Mouse (Mus musculus) bone marrow, adult 2 months (tissue): ENCODE measurements at regions not wholly inside any gene's neighbourhood (a gene's known extent, or its start where the extent isn't known, plus 50 kb on each side); places are given as distances from the start of the nearest gene placed in this dataset.

Experiments
- H3K27ac ChIP-seq: fragments of 200-500 bp; 2 replicates; pipeline ENCODE4 v1.5.1; 2012; ENCODE audit warnings: low read depth, mild to moderate bottlenecking, control low read depth, inconsistent platforms, low read length; ENCODE audit not compliant: control insufficient read depth, poor library complexity, insufficient read depth
- H3K4me1 ChIP-seq: fragments of 200-500 bp; 2 replicates; pipeline ENCODE4 v1.6.1; 2011; ENCODE audit warnings: low read length; ENCODE audit not compliant: control insufficient read depth, insufficient read depth
- H3K4me3 ChIP-seq: fragments of 200-500 bp; replicated peaks from 2 replicates; pipeline ENCODE3; 2011; ENCODE audit warnings: mild to moderate bottlenecking, low read depth, low read length, control low read depth; ENCODE audit not compliant: control insufficient read depth
- CTCF ChIP-seq: fragments of 200-500 bp; IDR thresholded peaks from 2 replicates; pipeline ENCODE4 v1.5.1; 2011; ENCODE audit warnings: low read length, control low read depth; ENCODE audit not compliant: control insufficient read depth, insufficient read depth
- POLR2A ChIP-seq: fragments of 200-500 bp; IDR thresholded peaks from 2 replicates; pipeline ENCODE4 v1.6.1; 2011; ENCODE audit warnings: low read depth, mild to moderate bottlenecking, control low read depth, low read length, borderline replicate concordance; ENCODE audit not compliant: control insufficient read depth
- WGBS: fragments of 180-500 bp; shearing (Covaris S2); methylation state at CpG from one replicate; pipeline ENCODE4 v1.1.7; 2018; 5-methylcytosine and 5-hydroxymethylcytosine counted together

GRCm38 (mm10) chr5:17247732-17248606 lies 125.0 kb upstream of the Speer4f2 start:
- no peaks in the 10 kb centered on the region for H3K4me1 ChIP-seq
- 82% methylated on average over 5 of the region's 5 CpGs for WGBS
- TF ChIP-seq POLR2A, result no peak
- TF ChIP-seq CTCF, result no peak
- H3K27ac ChIP-seq, result no peak overlapping the region
- H3K4me3 ChIP-seq, result no peak overlapping the region

GRCm38 (mm10) chr5:17260541-17261325 lies 112.2 kb upstream of the Speer4f2 start:
- TF ChIP-seq CTCF, result no peak
- TF ChIP-seq POLR2A, result no peak
- 68% methylated on average over 2 of the region's 2 CpGs for WGBS

GRCm38 (mm10) chr5:17262126-17262525 lies 110.9 kb upstream of the Speer4f2 start:
- WGBS, result 72% methylated on average over 1 of the region's 1 CpGs
- no peak for TF ChIP-seq CTCF
- no peak for TF ChIP-seq POLR2A
- no peak overlapping the region for H3K27ac ChIP-seq
- H3K4me1 ChIP-seq, result no peaks in the 10 kb centered on the region
- H3K4me3 ChIP-seq, result no peak overlapping the region

More at GRCm38 (mm10) chr5:17260541-17261325, 112.2 kb upstream of the Speer4f2 start:
- H3K27ac ChIP-seq, result no peak overlapping the region
- H3K4me3 ChIP-seq, result no peak overlapping the region
- H3K4me1 ChIP-seq, result no peaks in the 10 kb centered on the region

GRCm38 (mm10) chr5:17271153-17271552 lies 101.8 kb upstream of the Speer4f2 start:
- H3K4me1 ChIP-seq, result no peaks in the 10 kb centered on the region
- no peak overlapping the region for H3K27ac ChIP-seq
- H3K4me3 ChIP-seq, result no peak overlapping the region
- no peak for TF ChIP-seq CTCF
- TF ChIP-seq POLR2A, result no peak
- 72% methylated on average over 2 of the region's 2 CpGs for WGBS

GRCm38 (mm10) chr5:17271722-17272479 lies 101.1 kb upstream of the Speer4f2 start:
- 61% methylated on average over 3 of the region's 3 CpGs for whole genome bisulfite sequencing
- TF ChIP-seq CTCF (no peak), POLR2A (no peak)
- no peak overlapping the region for H3K4me3 ChIP-seq

GRCm38 (mm10) chr5:17275346-17275745 lies 97.6 kb upstream of the Speer4f2 start:
- H3K4me1 ChIP-seq, result no peaks in the 10 kb centered on the region

More at GRCm38 (mm10) chr5:17271722-17272479, 101.1 kb upstream of the Speer4f2 start:
- H3K4me1 ChIP-seq, result no peaks in the 10 kb centered on the region
- no peak overlapping the region for H3K27ac ChIP-seq

GRCm38 (mm10) chr5:17276782-17277578 lies 96.0 kb upstream of the Speer4f2 start:
- WGBS, result 73% methylated on average over 3 of the region's 3 CpGs
- no peaks in the 10 kb centered on the region for H3K4me1 ChIP-seq
- H3K27ac ChIP-seq, result no peak overlapping the region
- no peak for TF ChIP-seq POLR2A
- no peak for TF ChIP-seq CTCF
- no peak overlapping the region for H3K4me3 ChIP-seq

More at GRCm38 (mm10) chr5:17275346-17275745, 97.6 kb upstream of the Speer4f2 start:
- TF ChIP-seq POLR2A, result no peak
- no peak overlapping the region for H3K4me3 ChIP-seq
- no peak overlapping the region for H3K27ac ChIP-seq
- 80% methylated on average over 2 of the region's 2 CpGs for whole genome bisulfite sequencing
